Mouse (Mus musculus): Measurements from ENCODE around the gene Gm13889. TPM values are rescaled to one million over a fixed set of nuclear protein-coding genes. Genes with fewer than 3 reads are reported as not detected.

The Gm13889 gene
- polyA plus RNA-seq, 1 experiment from 2014 or later: 4.6 TPM

DNA sequence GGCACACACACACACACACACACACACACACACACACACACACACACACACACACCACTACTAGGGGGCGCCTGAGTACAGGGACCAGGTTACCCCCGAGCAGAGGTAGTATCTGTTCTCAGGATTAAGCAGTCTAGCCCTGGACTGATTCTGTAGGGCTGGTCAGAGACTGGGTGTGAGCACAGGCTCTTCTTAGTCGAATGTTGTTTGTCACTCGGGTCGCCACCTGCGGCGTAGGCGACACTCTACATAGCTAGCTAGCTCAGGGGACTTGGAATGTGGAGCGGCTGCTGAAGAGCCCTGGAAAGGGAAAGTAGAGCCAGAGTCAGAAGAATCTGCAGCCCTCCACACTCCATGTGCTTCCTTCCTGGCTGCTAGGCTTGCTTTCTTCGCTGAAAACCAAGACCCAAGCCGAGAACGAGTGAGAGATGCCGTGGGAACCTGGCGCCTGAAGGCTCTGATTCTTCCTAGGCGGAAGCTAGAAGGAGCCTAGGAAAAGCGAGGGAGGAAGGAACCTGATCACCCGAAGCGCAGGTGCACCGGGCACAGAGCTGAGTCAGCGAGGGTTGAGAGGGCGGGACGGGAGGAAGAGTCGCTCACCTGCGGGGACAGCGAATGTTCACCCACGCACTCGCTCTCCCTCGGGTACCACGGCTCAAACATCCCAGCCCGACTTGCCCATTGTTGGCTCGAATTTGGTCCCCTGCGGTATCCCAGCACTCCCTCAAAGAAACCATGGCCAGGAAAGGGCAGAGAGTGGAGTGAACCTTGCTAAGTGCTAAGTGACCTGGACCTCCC is 2.0 kb downstream of the Gm13889 start:
- no peaks in the 10 kb centered on the region; the same call in 1 of the 2 replicates for H3K4me1 ChIP-seq (ENCODE audit: control insufficient read depth, insufficient read depth, low read length)
- H3K4me3 ChIP-seq (ENCODE audit: low read depth, low read length): peak overlapping the region; percentile 60
- peak; percentile 32 for DNase-seq (ENCODE audit: low spot score)
- H3K4me2 ChIP-seq (ENCODE audit: low read depth, low read length): peak overlapping the region; percentile 96
- under 1% methylated on average over 32 of the region's 32 CpGs for WGBS
- no peaks in the 10 kb centered on the region for H3K9me3 ChIP-seq (replicated peaks; ENCODE audit: control insufficient read depth, low read length)
- no peak overlapping the region; the same call in 1 of the 2 replicates for H3K9ac ChIP-seq (replicated peaks; ENCODE audit: low read length)
- H3K27ac ChIP-seq (replicated peaks; ENCODE audit: low read depth, low read length): no peak overlapping the region
- ATAC-seq (replicated peaks; ENCODE audit: insufficient number of reproducible peaks, low FRiP score, low TSS enrichment, low read depth): no peak
- H3K27me3 ChIP-seq (ENCODE audit: control insufficient read depth, insufficient read depth, low read length): peaks cover 26% of the 10 kb centered on the region
- H3K36me3 ChIP-seq (replicated peaks; ENCODE audit: control insufficient read depth, insufficient read depth, low read depth, low read length): no peaks in the 10 kb centered on the region

DNA sequence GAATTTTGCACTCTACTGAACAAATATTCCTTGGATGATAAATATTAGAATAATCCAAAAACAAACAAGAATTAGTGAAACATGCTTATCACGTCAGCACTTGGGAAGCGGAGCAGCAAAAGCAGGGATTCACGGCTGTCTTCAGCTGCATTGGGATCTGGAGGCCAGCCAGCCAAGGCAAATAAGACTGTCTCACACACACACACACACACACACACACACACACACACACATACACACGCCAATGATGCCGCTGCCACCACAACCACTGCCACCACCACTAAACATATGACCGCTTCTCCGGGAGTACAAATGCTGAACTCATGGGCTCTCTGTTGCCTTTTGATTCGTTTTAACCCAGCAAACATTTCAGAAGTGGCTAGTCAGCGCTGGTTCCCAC is 3.3 kb downstream of the Gm13889 start:
- 82% methylated on average over 9 of the region's 9 CpGs for WGBS
- no peaks in the 10 kb centered on the region for H3K9me3 ChIP-seq (replicated peaks; ENCODE audit: control insufficient read depth, low read length)
- H3K4me3 ChIP-seq (ENCODE audit: low read depth, low read length): no peak overlapping the region
- no peaks in the 10 kb centered on the region; the same call in 1 of the 2 replicates for H3K4me1 ChIP-seq (ENCODE audit: control insufficient read depth, insufficient read depth, low read length)
- no peak for ATAC-seq (replicated peaks; ENCODE audit: insufficient number of reproducible peaks, low FRiP score, low TSS enrichment, low read depth)
- DNase-seq (ENCODE audit: low spot score): no peak
- no peak overlapping the region for H3K4me2 ChIP-seq (ENCODE audit: low read depth, low read length)
- H3K27me3 ChIP-seq (ENCODE audit: control insufficient read depth, insufficient read depth, low read length): peaks cover 26% of the 10 kb centered on the region
- H3K36me3 ChIP-seq (replicated peaks; ENCODE audit: control insufficient read depth, insufficient read depth, low read depth, low read length): no peaks in the 10 kb centered on the region
- no peak overlapping the region for H3K9ac ChIP-seq (replicated peaks; ENCODE audit: low read length)
- no peak overlapping the region for H3K27ac ChIP-seq (replicated peaks; ENCODE audit: low read depth, low read length)

DNA sequence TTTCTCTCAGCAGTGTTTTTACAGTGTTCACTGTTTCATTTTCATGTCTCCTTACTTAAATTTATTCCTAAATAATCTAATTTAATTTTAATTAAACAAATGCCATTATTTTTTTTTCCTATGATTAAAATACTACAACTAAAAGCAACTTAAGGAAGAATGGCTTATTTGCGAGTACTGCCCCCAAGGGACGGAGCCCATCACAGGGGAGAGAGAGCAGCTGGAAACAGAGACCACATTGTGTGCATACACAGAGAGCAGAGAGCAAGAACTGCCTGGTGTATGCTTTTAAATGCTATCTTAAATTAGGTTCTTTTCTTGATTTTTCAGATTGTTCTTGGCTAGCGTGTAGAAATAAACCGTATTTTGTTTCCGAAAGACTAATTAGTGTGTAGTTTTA is 10.0 kb downstream of the Gm13889 start:
- ATAC-seq (replicated peaks; ENCODE audit: insufficient number of reproducible peaks, low FRiP score, low TSS enrichment, low read depth): no peak
- no peaks in the 10 kb centered on the region for H3K4me1 ChIP-seq (ENCODE audit: control insufficient read depth, insufficient read depth, low read length)
- no peaks in the 10 kb centered on the region for H3K36me3 ChIP-seq (replicated peaks; ENCODE audit: control insufficient read depth, insufficient read depth, low read depth, low read length)
- no peaks in the 10 kb centered on the region for H3K9me3 ChIP-seq (replicated peaks; ENCODE audit: control insufficient read depth, low read length)
- no peak overlapping the region for H3K4me2 ChIP-seq (ENCODE audit: low read depth, low read length)
- WGBS: 51% methylated on average over 5 of the region's 5 CpGs
- no peaks in the 10 kb centered on the region for H3K27me3 ChIP-seq (ENCODE audit: control insufficient read depth, insufficient read depth, low read length)
- H3K27ac ChIP-seq (replicated peaks; ENCODE audit: low read depth, low read length): no peak overlapping the region
- H3K4me3 ChIP-seq (ENCODE audit: low read depth, low read length): no peak overlapping the region
- no peak overlapping the region for H3K9ac ChIP-seq (replicated peaks; ENCODE audit: low read length)
- no peak for DNase-seq (ENCODE audit: low spot score)

DNA sequence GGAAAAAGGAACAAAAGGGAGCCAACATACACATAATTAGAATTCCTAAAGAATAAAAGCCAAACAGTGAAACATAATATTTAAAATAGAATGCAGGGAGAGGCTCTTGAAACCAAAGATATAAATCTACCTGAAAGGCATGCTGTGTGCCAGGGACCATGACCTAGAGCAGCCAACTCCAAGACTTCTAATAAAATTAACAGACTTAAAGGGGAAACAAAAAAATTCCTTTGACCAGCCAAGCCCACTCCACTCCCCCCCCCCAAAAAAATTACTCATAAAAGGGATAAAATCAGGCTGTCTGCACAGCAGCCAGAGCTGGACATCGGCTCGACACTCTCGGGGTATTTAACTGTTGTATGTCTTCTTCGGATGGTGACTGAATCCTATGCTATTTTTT is 12.1 kb downstream of the Gm13889 start:
- Histone ChIP-seq H3K4me3 (ENCODE audit: low read depth, low read length) (no peak overlapping the region), H3K36me3 (replicated peaks; ENCODE audit: control insufficient read depth, insufficient read depth, low read depth, low read length) (no peaks in the 10 kb centered on the region), H3K4me2 (ENCODE audit: low read depth, low read length) (no peak overlapping the region), H3K27me3 (ENCODE audit: control insufficient read depth, insufficient read depth, low read length) (no peaks in the 10 kb centered on the region), H3K4me1 (ENCODE audit: control insufficient read depth, insufficient read depth, low read length) (no peaks in the 10 kb centered on the region), H3K9ac (replicated peaks; ENCODE audit: low read length) (no peak overlapping the region), H3K27ac (replicated peaks; ENCODE audit: low read depth, low read length) (no peak overlapping the region), H3K9me3 (replicated peaks; ENCODE audit: control insufficient read depth, low read length) (no peaks in the 10 kb centered on the region)
- 92% methylated on average over 4 of the region's 4 CpGs for WGBS
- ATAC-seq (replicated peaks; ENCODE audit: insufficient number of reproducible peaks, low FRiP score, low TSS enrichment, low read depth): no peak
- no peak for DNase-seq (ENCODE audit: low spot score)

DNA sequence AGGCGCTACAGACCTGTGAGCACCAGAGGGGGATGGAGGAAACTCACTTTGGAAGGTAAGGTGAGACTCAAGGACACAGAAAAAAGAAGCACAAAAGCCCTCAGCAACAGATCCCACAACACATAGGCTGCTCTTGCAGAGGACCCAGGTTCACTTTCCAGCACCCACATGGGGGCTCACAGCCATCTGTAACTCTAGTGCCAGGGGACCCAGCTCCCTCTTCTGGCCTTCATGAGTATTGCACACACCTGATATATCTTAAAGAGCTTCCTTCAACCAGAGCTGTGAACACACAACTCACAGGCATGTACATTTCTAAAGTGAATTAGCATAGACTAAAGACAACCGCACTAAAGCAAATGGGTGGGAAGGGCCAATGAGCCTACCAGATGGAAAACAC is 12.9 kb downstream of the Gm13889 start:
- Histone ChIP-seq H3K27me3 (ENCODE audit: control insufficient read depth, insufficient read depth, low read length) (no peaks in the 10 kb centered on the region), H3K4me1 (ENCODE audit: control insufficient read depth, insufficient read depth, low read length) (no peaks in the 10 kb centered on the region), H3K9ac (replicated peaks; ENCODE audit: low read length) (no peak overlapping the region), H3K36me3 (replicated peaks; ENCODE audit: control insufficient read depth, insufficient read depth, low read depth, low read length) (no peaks in the 10 kb centered on the region), H3K4me3 (ENCODE audit: low read depth, low read length) (no peak overlapping the region), H3K27ac (replicated peaks; ENCODE audit: low read depth, low read length) (no peak overlapping the region), H3K4me2 (ENCODE audit: low read depth, low read length) (no peak overlapping the region), H3K9me3 (replicated peaks; ENCODE audit: control insufficient read depth, low read length) (no peaks in the 10 kb centered on the region)
- WGBS: 85% methylated on average over 2 of the region's 2 CpGs
- ATAC-seq (replicated peaks; ENCODE audit: insufficient number of reproducible peaks, low FRiP score, low TSS enrichment, low read depth) (no peak), DNase-seq (ENCODE audit: low spot score) (no peak)

DNA sequence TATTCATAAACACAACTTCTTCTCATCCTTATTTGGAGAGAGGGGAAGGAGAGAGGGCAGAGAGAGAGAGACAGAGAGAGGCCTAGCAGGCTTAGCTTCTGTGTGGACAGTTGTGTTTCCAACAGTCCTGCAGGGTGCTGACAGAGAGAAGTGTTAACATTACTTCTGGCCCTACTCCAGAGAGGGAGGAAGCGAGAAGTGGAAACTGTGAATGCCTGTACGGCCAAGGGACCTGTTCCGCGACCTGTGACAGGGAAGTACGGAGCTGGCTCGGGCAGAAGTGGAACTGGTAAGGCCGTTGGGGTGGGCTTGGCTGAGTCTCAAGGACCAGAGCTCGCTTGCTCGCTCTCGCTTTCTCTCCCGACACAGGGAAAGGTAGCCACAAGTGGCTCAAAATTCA is 15.3 kb downstream of the Gm13889 start:
- no peak overlapping the region for H3K9ac ChIP-seq (replicated peaks; ENCODE audit: low read length)
- ATAC-seq (replicated peaks; ENCODE audit: insufficient number of reproducible peaks, low FRiP score, low TSS enrichment, low read depth) (no peak), DNase-seq (ENCODE audit: low spot score) (no peak)
- WGBS: 84% methylated on average over 11 of the region's 11 CpGs
- no peaks in the 10 kb centered on the region for H3K36me3 ChIP-seq (replicated peaks; ENCODE audit: control insufficient read depth, insufficient read depth, low read depth, low read length)
- no peak overlapping the region for H3K4me3 ChIP-seq (ENCODE audit: low read depth, low read length)
- H3K4me1 ChIP-seq (ENCODE audit: control insufficient read depth, insufficient read depth, low read length): no peaks in the 10 kb centered on the region
- H3K4me2 ChIP-seq (ENCODE audit: low read depth, low read length): no peak overlapping the region
- H3K9me3 ChIP-seq (replicated peaks; ENCODE audit: control insufficient read depth, low read length): no peaks in the 10 kb centered on the region
- no peaks in the 10 kb centered on the region for H3K27me3 ChIP-seq (ENCODE audit: control insufficient read depth, insufficient read depth, low read length)
- no peak overlapping the region for H3K27ac ChIP-seq (replicated peaks; ENCODE audit: low read depth, low read length)

DNA sequence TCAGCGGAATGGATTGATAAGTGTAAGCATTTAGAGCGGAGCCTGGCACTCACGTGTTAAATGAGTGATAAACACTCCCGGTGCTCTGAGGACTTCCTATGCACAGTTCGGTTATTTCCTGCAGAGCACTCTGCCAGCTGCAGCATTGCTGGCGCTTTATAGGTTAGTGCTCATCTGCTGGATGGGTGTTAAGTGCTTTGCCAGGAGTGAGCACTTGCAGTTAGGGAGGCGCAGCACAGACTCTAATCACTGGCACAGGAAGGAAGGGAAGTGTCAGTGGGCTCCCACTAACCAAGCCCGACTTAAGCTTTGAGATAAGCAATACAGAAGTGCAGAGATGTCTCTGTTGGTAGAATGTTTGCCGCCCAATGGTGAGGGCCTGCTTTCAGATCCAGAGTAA is 18.5 kb downstream of the Gm13889 start:
- no peaks in the 10 kb centered on the region for H3K27me3 ChIP-seq (ENCODE audit: control insufficient read depth, insufficient read depth, low read length)
- H3K36me3 ChIP-seq (replicated peaks; ENCODE audit: control insufficient read depth, insufficient read depth, low read depth, low read length): no peaks in the 10 kb centered on the region
- DNase-seq (ENCODE audit: low spot score): no peak
- H3K9ac ChIP-seq (replicated peaks; ENCODE audit: low read length): no peak overlapping the region
- no peaks in the 10 kb centered on the region for H3K4me1 ChIP-seq (ENCODE audit: control insufficient read depth, insufficient read depth, low read length)
- WGBS: 78% methylated on average over 9 of the region's 9 CpGs
- ATAC-seq (replicated peaks; ENCODE audit: insufficient number of reproducible peaks, low FRiP score, low TSS enrichment, low read depth): no peak
- no peaks in the 10 kb centered on the region for H3K9me3 ChIP-seq (replicated peaks; ENCODE audit: control insufficient read depth, low read length)
- no peak overlapping the region for H3K4me3 ChIP-seq (ENCODE audit: low read depth, low read length)
- H3K27ac ChIP-seq (replicated peaks; ENCODE audit: low read depth, low read length): no peak overlapping the region
- no peak overlapping the region for H3K4me2 ChIP-seq (ENCODE audit: low read depth, low read length)

DNA sequence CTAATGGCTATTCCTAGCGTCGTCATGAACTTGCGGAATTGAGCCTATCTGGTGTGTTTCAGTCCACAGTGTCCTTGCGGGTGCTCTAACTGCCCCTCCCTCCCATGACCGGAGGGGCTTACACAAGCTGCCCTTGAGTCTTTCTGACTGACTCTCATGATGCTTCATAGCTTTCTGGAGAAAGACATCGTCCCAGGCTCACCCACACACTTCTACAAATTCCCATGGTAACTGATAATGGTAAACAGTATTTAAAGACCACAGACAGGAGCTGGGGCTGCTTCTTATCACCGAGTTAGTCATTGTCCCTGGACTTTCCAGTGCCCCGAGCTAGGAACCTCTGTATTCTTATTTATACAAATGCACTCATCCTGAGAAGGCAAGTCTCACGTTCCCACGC is 28.1 kb downstream of the Gm13889 start:
- no peak for ATAC-seq (replicated peaks; ENCODE audit: insufficient number of reproducible peaks, low FRiP score, low TSS enrichment, low read depth)
- Histone ChIP-seq H3K36me3 (replicated peaks; ENCODE audit: control insufficient read depth, insufficient read depth, low read depth, low read length) (no peaks in the 10 kb centered on the region), H3K4me3 (ENCODE audit: low read depth, low read length) (no peak overlapping the region), H3K9me3 (replicated peaks; ENCODE audit: control insufficient read depth, low read length) (no peaks in the 10 kb centered on the region), H3K4me1 (ENCODE audit: control insufficient read depth, insufficient read depth, low read length) (no peaks in the 10 kb centered on the region), H3K9ac (replicated peaks; ENCODE audit: low read length) (no peak overlapping the region), H3K27me3 (ENCODE audit: control insufficient read depth, insufficient read depth, low read length) (no peaks in the 10 kb centered on the region), H3K27ac (replicated peaks; ENCODE audit: low read depth, low read length) (no peak overlapping the region), H3K4me2 (ENCODE audit: low read depth, low read length) (no peak overlapping the region)
- WGBS: 84% methylated on average over 10 of the region's 10 CpGs
- DNase-seq (ENCODE audit: low spot score): no peak

All from embryonic facial prominence, embryonic 11.5 days (tissue).